Mouse (Mus musculus) layer of hippocampus, adult 2 months (tissue): ENCODE results near the gene Rab4a. TPM values are rescaled to one million over a fixed set of nuclear protein-coding genes. Genes with fewer than 3 reads are reported as not detected.

Experiments
- DNase-seq, 2 experiments: peaks; one replicate each; pipeline ENCODE4 v3.0.0; 2022; ENCODE audit warnings: low spot score in 2 of 2
- H3K27ac ChIP-seq: fragments of 200-600 bp; 2 replicates; pipeline ENCODE4 v1.8.1; 2022
- H3K4me3 ChIP-seq: fragments of 200-600 bp; 2 replicates; pipeline ENCODE4 v1.8.1; 2022; ENCODE audit warnings: mild to moderate bottlenecking
- CTCF ChIP-seq: fragments of 200-600 bp; conservative IDR thresholded peaks from 2 replicates; pipeline ENCODE4 v1.8.1; 2022; ENCODE audit warnings: antibody characterized with exemption, mild to moderate bottlenecking, moderate library complexity
- total RNA-seq, 2 experiments: library from RNA; stranded (reverse); gene quantifications; 2 replicates each; pipeline ENCODE4 v1.2.3; 2021

The Rab4a gene
- total RNA-seq, 2 experiments from 2014 or later, result 41.8 to 48.0 TPM

- H3K4me3 ChIP-seq, result no peak overlapping the region
- no peak for TF ChIP-seq CTCF
- DNase-seq, result no peak
- no peak overlapping the region for H3K27ac ChIP-seq
Measured at GRCm38 (mm10) chr8:123791845-123792225, 13.9 kb upstream of the Rab4a start.

DNA sequence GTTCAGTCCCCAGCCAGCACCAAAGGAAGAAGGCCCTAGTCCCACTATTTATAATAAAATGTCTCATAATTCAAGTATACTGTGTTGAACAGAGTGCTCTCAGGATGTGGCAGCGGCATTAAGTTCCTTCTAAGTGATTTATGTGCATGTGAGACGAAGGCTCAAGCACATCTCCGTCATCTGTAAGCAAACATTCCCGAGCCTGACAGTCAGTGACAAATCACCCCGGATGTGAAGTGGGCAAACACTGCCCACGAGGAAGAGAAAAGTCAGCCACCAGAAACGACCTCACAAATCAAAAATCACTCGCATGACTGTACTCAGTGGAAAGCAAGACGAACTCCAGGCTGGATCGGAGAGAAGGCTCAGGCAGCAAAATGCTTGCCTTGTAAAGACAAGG lies 11.9 kb upstream of the Rab4a start:
- no peak for TF ChIP-seq CTCF
- no peak for DNase-seq
- H3K27ac ChIP-seq, result no peak overlapping the region
- no peak overlapping the region for H3K4me3 ChIP-seq

- Histone ChIP-seq H3K4me3 (no peak overlapping the region), H3K27ac (no peak overlapping the region)
- no peak for TF ChIP-seq CTCF
- no peak for DNase-seq
Measured at GRCm38 (mm10) chr8:123794766-123795165, 11.0 kb upstream of the Rab4a start.

- no peak for DNase-seq
- H3K4me3 ChIP-seq, result no peak overlapping the region
- no peak for TF ChIP-seq CTCF
- H3K27ac ChIP-seq, result no peak overlapping the region
Measured at GRCm38 (mm10) chr8:123796758-123797157, 9.0 kb upstream of the Rab4a start.

DNA sequence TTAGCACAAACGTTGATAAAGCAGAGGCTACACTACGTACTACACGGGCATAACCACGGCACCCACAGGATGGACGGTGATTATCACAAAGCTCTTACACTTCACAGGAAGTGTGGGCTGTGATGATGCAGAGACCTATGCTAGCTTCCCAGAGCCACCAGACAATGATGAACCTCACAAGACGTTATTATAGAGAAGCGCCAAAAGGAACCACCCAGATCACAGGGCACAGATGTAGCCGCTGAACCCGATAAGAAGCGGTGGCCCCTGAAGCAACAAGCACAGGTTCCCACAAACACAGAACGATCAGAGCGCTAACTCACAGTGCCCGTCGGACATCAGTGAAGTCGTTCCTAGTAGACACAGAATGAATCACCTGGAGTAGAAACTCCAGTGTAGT lies 7.9 kb upstream of the Rab4a start:
- Histone ChIP-seq H3K4me3 (no peak overlapping the region), H3K27ac (no peak overlapping the region)
- no peak for TF ChIP-seq CTCF
- no peak for DNase-seq

GRCm38 (mm10) chr8:123799434-123799833 lies 6.4 kb upstream of the Rab4a start:
- TF ChIP-seq CTCF, result no peak
- Histone ChIP-seq H3K27ac (no peak overlapping the region), H3K4me3 (no peak overlapping the region)
- DNase-seq, result no peak

DNA sequence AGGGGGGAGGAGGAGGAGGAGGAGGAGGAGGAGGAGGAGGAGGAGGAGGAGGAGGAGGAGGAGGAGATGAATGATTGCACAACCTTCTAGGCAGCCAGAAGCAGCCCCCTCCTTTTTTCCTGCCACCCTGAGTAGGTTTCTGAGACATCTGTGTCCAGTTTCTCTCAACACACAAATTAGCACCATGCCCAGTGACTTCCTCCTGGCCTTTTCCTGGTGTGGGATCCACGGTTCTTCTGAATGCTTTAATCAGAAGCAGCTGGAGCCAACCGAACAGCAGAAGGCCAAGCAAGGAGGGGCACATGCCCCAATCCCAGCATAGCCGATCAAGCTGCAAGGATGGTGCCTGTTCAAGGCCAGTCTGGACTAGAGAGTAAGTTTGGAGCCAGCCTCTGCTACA lies 5.9 kb upstream of the Rab4a start:
- no peak overlapping the region for H3K27ac ChIP-seq
- DNase-seq, result no peak
- TF ChIP-seq CTCF, result no peak
- no peak overlapping the region for H3K4me3 ChIP-seq

GRCm38 (mm10) chr8:123800867-123801266 lies 4.9 kb upstream of the Rab4a start:
- TF ChIP-seq CTCF, result 0 out of 2 replicates have a peak, but pooled peaks have one; percentile 7
- H3K4me3 ChIP-seq, result no peak overlapping the region
- no peak overlapping the region for H3K27ac ChIP-seq
- no peak for DNase-seq

- Histone ChIP-seq H3K27ac (no peak overlapping the region), H3K4me3 (no peak overlapping the region)
- TF ChIP-seq CTCF, result no peak
- no peak for DNase-seq
Measured at GRCm38 (mm10) chr8:123801538-123801937, 4.2 kb upstream of the Rab4a start.

- Histone ChIP-seq H3K27ac (no peak overlapping the region), H3K4me3 (no peak overlapping the region)
- no peak for DNase-seq
- TF ChIP-seq CTCF, result no peak
Measured at GRCm38 (mm10) chr8:123803639-123804038, 2.1 kb upstream of the Rab4a start.

DNA sequence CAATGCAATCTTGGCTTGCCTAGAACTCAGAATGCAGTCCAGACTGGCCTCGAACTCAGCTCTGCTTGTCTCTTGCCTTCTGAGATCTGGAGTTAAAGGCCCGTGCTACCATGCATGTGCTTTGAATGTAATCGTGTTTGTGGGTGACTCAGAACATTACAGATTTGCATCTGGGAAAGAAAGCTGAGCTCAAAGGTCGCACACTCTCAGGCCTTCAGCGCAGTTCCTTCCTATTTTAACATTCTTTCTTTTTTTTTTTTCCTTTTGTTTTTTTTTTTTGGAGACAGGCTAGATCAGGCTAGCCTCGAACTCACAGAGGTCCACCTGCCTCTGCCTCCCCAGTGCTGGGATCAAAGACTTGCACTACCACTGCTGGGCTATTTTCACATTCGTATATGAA lies 1.2 kb upstream of the Rab4a start:
- no peak overlapping the region for H3K4me3 ChIP-seq

GRCm38 (mm10) chr8:123805209-123805717 lies 522 bp upstream of the Rab4a start:
- peak overlapping the region; percentile 97 for H3K4me3 ChIP-seq
- no peak for DNase-seq
- peak overlapping the region; percentile 93 for H3K27ac ChIP-seq
- TF ChIP-seq CTCF, result no peak

More for the DNA sequence above, 1.2 kb upstream of the Rab4a start:
- no peak for TF ChIP-seq CTCF
- no peak overlapping the region for H3K27ac ChIP-seq
- DNase-seq, result no peak

DNA sequence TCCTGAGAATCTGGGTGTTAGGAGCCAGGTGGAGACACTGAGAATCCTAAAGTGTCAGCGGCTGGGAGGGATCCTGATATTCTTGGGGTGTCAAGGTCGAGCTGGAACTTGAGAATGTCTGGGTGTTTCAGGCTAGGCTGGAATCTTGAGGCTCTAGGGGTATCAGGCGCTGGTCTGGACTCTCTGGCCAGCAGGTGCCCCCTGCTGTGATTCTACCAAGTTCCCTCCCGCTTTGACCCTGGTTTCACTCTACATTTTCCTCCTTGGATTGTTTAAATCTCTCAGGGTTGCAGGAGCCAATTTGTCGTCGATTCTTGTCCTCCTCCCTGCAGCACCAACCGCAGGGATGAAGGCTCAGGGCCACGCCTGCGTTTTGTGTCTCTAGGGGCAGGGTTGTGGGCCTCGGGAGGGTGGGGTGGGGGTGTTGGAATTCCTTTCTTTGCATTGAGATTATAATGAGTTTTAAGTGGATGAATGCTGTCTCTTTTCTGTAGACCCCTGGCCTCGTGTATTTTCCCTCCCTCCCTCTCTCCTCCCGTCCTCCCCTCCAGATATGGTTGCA lies 670 bp downstream of the Rab4a start:
- peak overlapping the region; percentile 93 for H3K27ac ChIP-seq
- TF ChIP-seq CTCF, result no peak
- peak overlapping the region; percentile 97 for H3K4me3 ChIP-seq
- DNase-seq, result no peak

- Histone ChIP-seq H3K4me3 (peak overlapping the region; percentile 97), H3K27ac (peak overlapping the region; percentile 93)
- 0 out of 2 replicates have a peak, but pooled peaks have one; percentile 3 for TF ChIP-seq CTCF
- DNase-seq, result no peak
Measured at GRCm38 (mm10) chr8:123807024-123807431, 1.2 kb downstream of the Rab4a start.
